Mouse (Mus musculus): Measurements from ENCODE around the gene Prss44. TPM values are rescaled to one million over a fixed set of nuclear protein-coding genes. Genes with fewer than 3 reads are reported as not detected.

Prss44 gene
- not detected in 2 replicates for polyA plus RNA-seq (2014; fragmentation: Nextera tagmentation; extraction: Ambion mirVana)

DNA sequence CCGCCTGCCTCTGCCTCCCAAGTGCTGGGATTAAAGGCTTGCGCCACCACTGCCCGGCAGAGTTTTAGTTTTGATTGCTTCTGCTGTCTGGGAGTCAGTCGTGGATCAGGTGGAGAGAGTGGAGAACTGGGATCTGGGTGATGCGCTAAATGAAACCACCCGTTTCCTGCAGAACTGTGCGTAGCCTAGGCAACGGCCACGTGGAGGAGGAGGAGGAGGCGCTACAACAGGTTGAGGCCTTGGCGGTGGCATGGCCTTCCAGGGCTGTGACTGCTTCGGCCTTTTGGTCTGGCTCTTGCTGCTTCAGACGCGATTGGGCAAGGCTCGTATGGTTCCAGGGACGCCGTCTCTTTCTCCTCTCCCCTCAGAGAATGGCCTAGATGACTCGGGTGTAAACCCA, at the start of gene Prss44:
Gene Prss44, plus strand, starts transcription at position 206 of the 400 bp plus-strand sequence.
- Histone ChIP-seq H3K9me3 (ENCODE audit: control insufficient read depth, low read length) (no peaks in the 10 kb centered on the region), H3K9ac (ENCODE audit: low read depth, low read length) (no peak within 1 kb of the TSS), H3K4me3 (ENCODE audit: low read depth, low read length) (no peak within 1 kb of the TSS), H3K36me3 (ENCODE audit: control insufficient read depth, insufficient read depth, low read length) (no peaks in the 10 kb centered on the region), H3K27ac (ENCODE audit: low read depth, low read length) (no peak within 1 kb of the TSS), H3K4me1 (replicated peaks; ENCODE audit: control insufficient read depth, insufficient read depth, low read length) (no peaks in the 10 kb centered on the region), H3K27me3 (ENCODE audit: control insufficient read depth, insufficient read depth, low read length) (no peaks in the 10 kb centered on the region), H3K4me2 (replicated peaks; ENCODE audit: low read depth, low read length) (no peak within 1 kb of the TSS)
- WGBS: 64% methylated on average over 18 of the region's 18 CpGs
- DNase-seq (ENCODE audit: low spot score): no peak
- no peak for ATAC-seq (ENCODE audit: low FRiP score)

DNA sequence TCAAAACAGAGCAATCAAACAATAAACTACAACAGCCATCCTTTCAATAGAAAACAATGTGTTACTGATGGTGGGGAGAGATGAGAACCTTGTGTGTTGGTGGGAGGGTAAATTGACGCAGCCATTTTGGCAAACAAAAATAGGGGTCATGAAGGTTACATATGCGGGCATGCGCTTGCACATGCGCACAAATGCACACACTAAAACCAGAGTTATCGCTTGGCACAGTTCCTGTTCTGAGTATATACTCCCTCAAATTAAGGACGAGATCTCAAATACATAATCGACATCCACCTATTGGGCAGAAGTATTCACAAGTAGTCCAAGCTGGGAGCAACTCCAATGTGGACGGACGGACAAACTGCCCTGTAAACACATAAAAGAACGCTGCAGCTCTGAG, 41.5 kb upstream of the Prss44 start:
- no peak overlapping the region for H3K9ac ChIP-seq (ENCODE audit: low read depth, low read length)
- no peak overlapping the region for H3K4me3 ChIP-seq (ENCODE audit: low read depth, low read length)
- no peaks in the 10 kb centered on the region for H3K4me1 ChIP-seq (replicated peaks; ENCODE audit: control insufficient read depth, insufficient read depth, low read length)
- no peaks in the 10 kb centered on the region for H3K9me3 ChIP-seq (ENCODE audit: control insufficient read depth, low read length)
- WGBS: 96% methylated on average over 10 of the region's 10 CpGs
- H3K36me3 ChIP-seq (ENCODE audit: control insufficient read depth, insufficient read depth, low read length): no peaks in the 10 kb centered on the region
- no peak overlapping the region for H3K27ac ChIP-seq (ENCODE audit: low read depth, low read length)
- DNase-seq (ENCODE audit: low spot score) (no peak), ATAC-seq (ENCODE audit: low FRiP score) (no peak)
- no peak overlapping the region for H3K4me2 ChIP-seq (replicated peaks; ENCODE audit: low read depth, low read length)
- H3K27me3 ChIP-seq (ENCODE audit: control insufficient read depth, insufficient read depth, low read length): no peaks in the 10 kb centered on the region

DNA sequence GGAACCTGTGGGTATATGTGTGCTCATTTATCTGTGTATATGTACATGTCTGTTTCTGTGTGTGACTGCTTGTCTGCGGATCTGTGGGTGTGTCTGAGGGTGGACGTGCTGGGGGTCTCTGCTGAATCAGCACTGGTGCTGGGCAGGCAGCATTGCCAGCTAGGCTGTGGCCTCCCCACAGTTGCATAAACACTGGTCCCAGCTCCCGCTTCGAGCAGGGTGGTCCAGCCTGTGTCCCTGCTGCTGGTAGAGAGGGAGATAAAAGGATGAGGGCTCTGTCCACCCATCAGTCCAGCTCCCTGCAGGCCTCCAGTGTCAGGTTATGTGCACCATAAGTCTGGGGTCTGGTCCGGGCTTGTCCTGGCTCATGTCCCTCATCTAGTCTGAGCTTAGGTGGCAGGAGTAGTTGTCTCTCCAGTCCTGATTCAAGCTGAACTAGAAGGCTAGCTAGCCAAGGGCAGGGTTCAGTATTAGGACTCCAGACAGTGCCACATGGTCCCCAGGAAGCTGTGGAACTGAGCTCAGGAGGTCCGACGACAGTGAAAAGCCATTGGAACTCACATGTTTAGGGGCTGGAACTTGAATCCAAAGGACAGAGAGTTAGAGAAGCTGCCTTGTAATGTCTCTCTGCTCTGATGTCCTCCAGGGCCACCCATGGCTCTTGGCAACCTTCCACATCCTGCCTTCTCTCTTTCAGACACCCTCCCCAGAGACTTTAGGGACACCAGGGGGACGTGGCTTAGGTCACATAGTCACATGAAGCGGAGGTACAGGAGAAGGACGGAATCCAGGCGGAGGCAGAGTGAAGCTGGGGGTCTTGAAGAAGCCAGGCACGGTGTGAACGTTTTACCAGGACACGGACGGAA, 39.2 kb upstream of the Prss44 start:
- H3K4me3 ChIP-seq (ENCODE audit: low read depth, low read length): no peak overlapping the region
- H3K4me2 ChIP-seq (replicated peaks; ENCODE audit: low read depth, low read length): no peak overlapping the region
- H3K4me1 ChIP-seq (replicated peaks; ENCODE audit: control insufficient read depth, insufficient read depth, low read length): no peaks in the 10 kb centered on the region
- DNase-seq (ENCODE audit: low spot score) (no peak), ATAC-seq (ENCODE audit: low FRiP score) (no peak)
- 78% methylated on average over 15 of the region's 15 CpGs for WGBS
- H3K36me3 ChIP-seq (ENCODE audit: control insufficient read depth, insufficient read depth, low read length): no peaks in the 10 kb centered on the region
- H3K27ac ChIP-seq (ENCODE audit: low read depth, low read length): no peak overlapping the region
- no peaks in the 10 kb centered on the region for H3K9me3 ChIP-seq (ENCODE audit: control insufficient read depth, low read length)
- H3K27me3 ChIP-seq (ENCODE audit: control insufficient read depth, insufficient read depth, low read length): no peaks in the 10 kb centered on the region
- no peak overlapping the region for H3K9ac ChIP-seq (ENCODE audit: low read depth, low read length)

DNA sequence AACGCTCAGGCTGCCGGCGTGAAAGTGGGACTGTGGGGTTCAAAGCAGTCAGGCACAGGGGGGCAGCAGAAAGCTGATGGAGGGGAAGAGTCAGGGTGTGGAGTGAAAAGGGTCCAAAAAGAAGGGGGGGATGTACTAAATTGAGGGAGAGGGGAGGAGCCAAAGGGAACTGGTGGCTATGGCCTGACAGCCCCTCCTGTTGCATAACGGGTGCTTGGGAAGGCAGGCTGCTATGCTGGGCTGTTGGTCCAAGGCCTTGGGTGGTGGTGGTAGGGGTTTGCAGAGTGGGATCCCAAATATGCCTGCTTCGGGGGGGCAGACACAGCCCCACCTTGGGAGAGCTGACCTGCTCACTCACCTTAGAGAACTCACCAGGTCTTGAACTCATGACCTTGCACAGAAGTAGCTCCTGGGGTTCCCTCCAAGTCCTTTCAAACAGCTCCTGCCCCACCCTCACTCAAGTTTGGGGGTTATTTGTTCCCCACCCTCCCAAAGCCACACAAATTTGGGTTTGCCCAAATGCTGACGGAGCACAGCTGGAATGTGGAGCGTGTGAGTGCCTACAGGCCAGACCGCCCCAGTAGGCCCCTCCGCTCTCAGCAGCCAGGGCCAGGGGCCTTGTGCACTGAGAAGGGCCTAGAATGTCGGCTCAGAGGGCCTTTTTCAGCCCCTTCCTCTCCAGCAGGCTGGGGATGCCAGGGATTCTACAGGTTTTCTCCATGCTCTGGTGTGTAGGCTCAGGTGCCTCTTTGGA, 38.3 kb upstream of the Prss44 start:
- no peak for DNase-seq (ENCODE audit: low spot score)
- H3K9me3 ChIP-seq (ENCODE audit: control insufficient read depth, low read length): no peaks in the 10 kb centered on the region
- H3K4me1 ChIP-seq (replicated peaks; ENCODE audit: control insufficient read depth, insufficient read depth, low read length): no peaks in the 10 kb centered on the region
- no peaks in the 10 kb centered on the region for H3K36me3 ChIP-seq (ENCODE audit: control insufficient read depth, insufficient read depth, low read length)
- H3K4me2 ChIP-seq (replicated peaks; ENCODE audit: low read depth, low read length): no peak overlapping the region
- no peak overlapping the region for H3K9ac ChIP-seq (ENCODE audit: low read depth, low read length)
- H3K27me3 ChIP-seq (ENCODE audit: control insufficient read depth, insufficient read depth, low read length): no peaks in the 10 kb centered on the region
- no peak overlapping the region for H3K27ac ChIP-seq (ENCODE audit: low read depth, low read length)
- WGBS: 80% methylated on average over 10 of the region's 10 CpGs
- no peak overlapping the region for H3K4me3 ChIP-seq (ENCODE audit: low read depth, low read length)
- no peak for ATAC-seq (ENCODE audit: low FRiP score)

DNA sequence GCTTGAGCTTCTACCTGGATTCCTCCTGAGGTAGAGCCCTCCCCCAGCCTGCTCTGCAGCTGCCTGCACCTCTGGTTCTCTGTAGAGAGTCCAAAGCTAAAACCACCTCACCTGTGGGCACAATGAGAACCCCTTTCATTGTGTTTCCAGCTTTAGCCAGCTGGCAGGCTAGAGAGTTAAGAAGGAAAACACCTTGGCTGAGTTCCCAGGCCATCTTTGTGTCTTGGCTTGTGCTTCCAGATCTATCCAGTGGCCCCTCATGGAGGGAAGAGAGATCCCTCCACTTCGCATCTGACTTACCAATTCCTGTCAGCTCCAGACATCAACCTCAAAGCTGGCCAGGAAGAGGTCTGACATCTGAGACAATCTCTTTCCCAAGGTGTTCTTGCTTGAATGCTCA, 35.7 kb upstream of the Prss44 start:
- WGBS: 100% methylated on average over 1 of the region's 1 CpGs
- ATAC-seq (ENCODE audit: low FRiP score) (no peak), DNase-seq (ENCODE audit: low spot score) (no peak)
- no peak overlapping the region for H3K9ac ChIP-seq (ENCODE audit: low read depth, low read length)
- no peak overlapping the region for H3K4me3 ChIP-seq (ENCODE audit: low read depth, low read length)
- no peaks in the 10 kb centered on the region for H3K9me3 ChIP-seq (ENCODE audit: control insufficient read depth, low read length)
- no peak overlapping the region for H3K27ac ChIP-seq (ENCODE audit: low read depth, low read length)
- no peaks in the 10 kb centered on the region for H3K36me3 ChIP-seq (ENCODE audit: control insufficient read depth, insufficient read depth, low read length)
- H3K27me3 ChIP-seq (ENCODE audit: control insufficient read depth, insufficient read depth, low read length): no peaks in the 10 kb centered on the region
- H3K4me1 ChIP-seq (replicated peaks; ENCODE audit: control insufficient read depth, insufficient read depth, low read length): no peaks in the 10 kb centered on the region
- no peak overlapping the region for H3K4me2 ChIP-seq (replicated peaks; ENCODE audit: low read depth, low read length)

DNA sequence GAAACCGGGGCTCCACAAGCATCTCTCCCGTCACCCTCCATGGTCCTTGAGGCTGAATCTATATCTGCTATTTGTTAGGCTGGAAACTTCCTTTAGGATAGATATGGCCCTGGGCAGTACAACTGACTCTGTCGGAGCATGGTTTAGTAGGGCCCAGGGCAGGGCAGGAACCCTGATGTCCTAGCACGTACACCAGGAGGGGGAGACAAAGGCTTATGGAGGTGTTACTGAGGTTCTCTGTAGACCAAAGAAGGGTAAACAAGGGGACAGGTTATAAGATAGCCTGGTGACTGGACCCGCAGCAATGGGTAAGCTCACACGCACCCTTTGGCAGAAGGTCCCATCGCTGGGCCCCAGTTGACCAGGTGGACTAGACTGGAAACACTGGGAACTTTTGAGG, 35.2 kb upstream of the Prss44 start:
- H3K9me3 ChIP-seq (ENCODE audit: control insufficient read depth, low read length): no peaks in the 10 kb centered on the region
- 86% methylated on average over 7 of the region's 7 CpGs for WGBS
- DNase-seq (ENCODE audit: low spot score) (no peak), ATAC-seq (ENCODE audit: low FRiP score) (no peak)
- no peak overlapping the region for H3K4me3 ChIP-seq (ENCODE audit: low read depth, low read length)
- H3K4me1 ChIP-seq (replicated peaks; ENCODE audit: control insufficient read depth, insufficient read depth, low read length): no peaks in the 10 kb centered on the region
- H3K27me3 ChIP-seq (ENCODE audit: control insufficient read depth, insufficient read depth, low read length): no peaks in the 10 kb centered on the region
- no peaks in the 10 kb centered on the region for H3K36me3 ChIP-seq (ENCODE audit: control insufficient read depth, insufficient read depth, low read length)
- H3K9ac ChIP-seq (ENCODE audit: low read depth, low read length): no peak overlapping the region
- H3K27ac ChIP-seq (ENCODE audit: low read depth, low read length): no peak overlapping the region
- H3K4me2 ChIP-seq (replicated peaks; ENCODE audit: low read depth, low read length): no peak overlapping the region

DNA sequence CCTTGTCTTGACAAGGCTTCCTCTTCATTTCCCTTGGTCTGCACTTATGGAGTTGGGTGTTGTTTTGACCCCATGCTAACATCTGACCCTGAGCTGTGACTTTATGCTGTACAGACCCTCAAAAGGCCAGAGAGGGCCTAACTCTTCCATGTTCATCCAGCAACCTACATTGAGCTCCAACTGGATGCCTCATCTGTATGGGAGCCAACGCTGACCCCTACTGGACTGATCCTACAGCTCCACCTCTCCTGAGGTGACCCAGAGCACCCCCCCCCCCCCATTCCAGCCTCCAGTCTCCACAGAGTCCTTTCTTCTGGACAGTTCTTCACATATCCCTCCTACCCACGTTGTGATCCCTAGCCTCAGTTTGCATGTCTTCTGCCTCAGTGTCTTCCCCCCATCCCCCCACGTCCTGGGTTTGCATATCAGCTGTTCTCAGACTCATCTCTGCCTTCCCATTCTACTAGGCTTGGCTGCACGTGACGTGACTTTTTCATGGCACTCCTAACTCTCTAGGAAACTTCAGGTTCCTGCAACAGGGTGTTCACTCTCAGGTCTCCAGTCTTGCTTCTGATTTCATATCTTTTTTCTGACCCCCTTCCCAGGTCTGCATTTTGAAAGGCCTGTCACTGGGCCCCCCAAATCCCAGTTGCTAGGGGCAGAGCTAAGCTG, 34.4 kb upstream of the Prss44 start:
- H3K27ac ChIP-seq (ENCODE audit: low read depth, low read length): no peak overlapping the region
- H3K4me1 ChIP-seq (replicated peaks; ENCODE audit: control insufficient read depth, insufficient read depth, low read length): no peaks in the 10 kb centered on the region
- no peaks in the 10 kb centered on the region for H3K27me3 ChIP-seq (ENCODE audit: control insufficient read depth, insufficient read depth, low read length)
- no peak for ATAC-seq (ENCODE audit: low FRiP score)
- DNase-seq (ENCODE audit: low spot score): peak; percentile 33
- H3K36me3 ChIP-seq (ENCODE audit: control insufficient read depth, insufficient read depth, low read length): no peaks in the 10 kb centered on the region
- no peak overlapping the region for H3K4me3 ChIP-seq (ENCODE audit: low read depth, low read length)
- no peak overlapping the region for H3K9ac ChIP-seq (ENCODE audit: low read depth, low read length)
- no peaks in the 10 kb centered on the region for H3K9me3 ChIP-seq (ENCODE audit: control insufficient read depth, low read length)
- WGBS: 53% methylated on average over 5 of the region's 5 CpGs
- no peak overlapping the region for H3K4me2 ChIP-seq (replicated peaks; ENCODE audit: low read depth, low read length)

DNA sequence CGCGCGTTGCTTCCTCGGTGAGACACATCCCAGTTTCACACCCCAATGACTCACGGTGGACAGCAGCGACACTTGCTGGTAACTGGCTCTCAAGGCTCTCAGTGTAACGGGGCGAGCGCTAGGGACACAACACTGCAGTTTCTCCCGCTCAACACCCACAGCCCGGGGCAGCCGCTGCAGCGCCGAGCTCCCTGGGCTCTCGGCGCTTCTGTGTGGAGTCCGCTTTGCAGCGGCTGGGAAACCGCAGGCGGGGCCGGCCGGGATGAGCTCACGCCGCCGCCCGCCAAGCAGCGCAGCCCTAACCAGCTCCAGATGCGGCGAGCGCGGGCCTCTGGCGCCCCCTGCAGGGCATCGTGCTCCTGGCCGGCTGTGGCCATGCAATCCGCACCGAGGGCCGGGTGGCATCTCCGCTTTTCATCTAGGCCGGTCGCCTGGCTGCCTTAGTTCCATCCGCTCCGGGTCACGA, 32.5 kb upstream of the Prss44 start:
- no peaks in the 10 kb centered on the region for H3K36me3 ChIP-seq (ENCODE audit: control insufficient read depth, insufficient read depth, low read length)
- under 1% methylated on average over 41 of the region's 43 CpGs for WGBS
- peak; percentile 98 for DNase-seq (ENCODE audit: low spot score)
- no peaks in the 10 kb centered on the region for H3K9me3 ChIP-seq (ENCODE audit: control insufficient read depth, low read length)
- 0 out of 2 replicates have a peak overlapping the region, but pooled peaks have one; percentile 24 for H3K27ac ChIP-seq (ENCODE audit: low read depth, low read length)
- H3K4me2 ChIP-seq (replicated peaks; ENCODE audit: low read depth, low read length): peak overlapping the region; percentile 79
- ATAC-seq (ENCODE audit: low FRiP score): peak; percentile 95
- peak overlapping the region; percentile 71 for H3K9ac ChIP-seq (ENCODE audit: low read depth, low read length)
- no peaks in the 10 kb centered on the region for H3K27me3 ChIP-seq (ENCODE audit: control insufficient read depth, insufficient read depth, low read length)
- peak overlapping the region; percentile 43 for H3K4me3 ChIP-seq (ENCODE audit: low read depth, low read length)
- no peaks in the 10 kb centered on the region for H3K4me1 ChIP-seq (replicated peaks; ENCODE audit: control insufficient read depth, insufficient read depth, low read length)

Data from hindbrain, embryonic 11.5 days (tissue).